Mouse (Mus musculus): ENCODE results near the gene Zp1.

DNA sequence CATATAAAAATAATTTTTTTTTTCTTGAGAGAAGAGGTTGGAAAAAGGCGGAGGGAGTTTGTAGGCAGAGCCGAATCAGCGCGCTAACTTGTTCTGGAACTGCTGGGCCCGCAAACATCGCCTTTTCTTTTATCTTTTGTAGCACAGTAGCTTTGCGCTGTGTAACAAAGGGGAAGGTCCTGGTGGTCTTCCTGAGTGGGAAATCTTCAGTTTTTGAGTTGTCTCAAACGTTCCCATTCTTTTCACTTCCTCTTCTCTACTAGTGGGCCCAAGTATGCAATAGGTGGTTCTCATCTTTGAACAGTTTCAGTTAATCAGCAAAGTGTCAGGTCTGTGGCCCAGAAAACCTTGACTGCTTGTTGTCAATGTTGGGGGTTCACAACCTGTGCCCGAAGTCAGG, 29.1 kb upstream of the Zp1 start:
- TF ChIP-seq CTCF (IDR thresholded peaks at IDR 0.05; ENCODE audit: low read depth, low read length) (no peak), POLR2A (IDR thresholded peaks at IDR 0.05; ENCODE audit: insufficient read depth, low read length) (no peak)
